Mouse (Mus musculus) neural tube, embryonic 13.5 days (tissue): ENCODE measurements around the gene Plxna2. TPM values are rescaled to one million over a fixed set of nuclear protein-coding genes. Genes with fewer than 3 reads are reported as not detected.

Source experiments
- ATAC-seq: fragments of 200-750 bp; cut with Nextera tagmentation; 2 replicates; pipeline ENCODE4 v1.8.0; 2017; ENCODE audit warnings: low read depth, mild to moderate bottlenecking, moderate TSS enrichment, moderate library complexity
- H3K27ac ChIP-seq: fragments of 300-500 bp; sonication (generic); replicated peaks from 2 replicates; pipeline ENCODE4 v1.5.1; 2015; ENCODE audit warnings: moderate library complexity, mild to moderate bottlenecking, inconsistent platforms
- H3K27me3 ChIP-seq: fragments of 300-500 bp; sonication (generic); 2 replicates; pipeline ENCODE4 v1.6.1; 2015; ENCODE audit warnings: mild to moderate bottlenecking, inconsistent platforms
- H3K36me3 ChIP-seq: fragments of 300-500 bp; sonication (generic); 2 replicates; pipeline ENCODE4 v1.6.1; 2015; ENCODE audit warnings: mild to moderate bottlenecking, inconsistent platforms
- H3K4me1 ChIP-seq: fragments of 300-500 bp; sonication (generic); replicated peaks from 2 replicates; pipeline ENCODE4 v1.6.1; 2015; ENCODE audit warnings: inconsistent platforms
- H3K4me2 ChIP-seq: fragments of 300-500 bp; sonication (generic); 2 replicates; pipeline ENCODE4 v1.6.1; 2015; ENCODE audit warnings: inconsistent platforms, mild to moderate bottlenecking, moderate library complexity
- H3K4me3 ChIP-seq: fragments of 300-500 bp; sonication (generic); 2 replicates; pipeline ENCODE4 v1.5.1; 2015; ENCODE audit warnings: mild to moderate bottlenecking, inconsistent platforms
- H3K9ac ChIP-seq: fragments of 300-500 bp; sonication (generic); 2 replicates; pipeline ENCODE4 v1.6.1; 2015; ENCODE audit warnings: moderate library complexity, mild to moderate bottlenecking, inconsistent platforms
- H3K9me3 ChIP-seq: fragments of 300-500 bp; sonication (generic); 2 replicates; pipeline ENCODE4 v1.6.1; 2016; ENCODE audit warnings: inconsistent platforms
- WGBS: fragments of 180-500 bp; shearing (Covaris S2); methylation state at CpG from one replicate; pipeline ENCODE4 v1.1.7; 2015; 5-methylcytosine and 5-hydroxymethylcytosine counted together
- polyA plus RNA-seq: library from polyadenylated mRNA; unstranded; fragments of >200 nt; fragmentation: Nextera tagmentation; extraction: Ambion mirVana; gene quantifications from 2 replicates; pipeline ENCODE4 v1.2.1, GENCODE M21; 2015

Gene Plxna2
- polyA plus RNA-seq, 1 experiment from 2014 or later, result 42.6 TPM

- Histone ChIP-seq H3K36me3 (peaks cover 12% of the 10 kb centered on the region; the same call in 1 of the 2 replicates), H3K27ac (no peak overlapping the region), H3K9me3 (no peaks in the 10 kb centered on the region), H3K4me2 (no peak overlapping the region), H3K4me1 (peaks cover 49% of the 10 kb centered on the region), H3K4me3 (no peak overlapping the region), H3K27me3 (no peaks in the 10 kb centered on the region), H3K9ac (no peak overlapping the region)
- WGBS, result 82% methylated on average over 3 of the region's 3 CpGs
- no peak for ATAC-seq
These were observed 57.3 kb downstream of the Plxna2 start for GRCm38 (mm10) chr1:194675106-194675890.

GRCm38 (mm10) chr1:194675891-194676200 is 57.8 kb downstream of the Plxna2 start:
- peaks cover 12% of the 10 kb centered on the region; the same call in 1 of the 2 replicates for H3K36me3 ChIP-seq
- ATAC-seq, result no peak
- no peak overlapping the region for H3K27ac ChIP-seq
- 59% methylated on average over 2 of the region's 2 CpGs for WGBS
- no peak overlapping the region for H3K4me2 ChIP-seq
- H3K4me3 ChIP-seq, result no peak overlapping the region
- no peak overlapping the region for H3K9ac ChIP-seq
- no peaks in the 10 kb centered on the region for H3K9me3 ChIP-seq
- peaks cover 55% of the 10 kb centered on the region for H3K4me1 ChIP-seq
- H3K27me3 ChIP-seq, result no peaks in the 10 kb centered on the region

- Histone ChIP-seq H3K27ac (no peak overlapping the region), H3K36me3 (no peaks in the 10 kb centered on the region; the same call in 1 of the 2 replicates), H3K9ac (no peak overlapping the region), H3K27me3 (no peaks in the 10 kb centered on the region), H3K4me3 (no peak overlapping the region), H3K9me3 (no peaks in the 10 kb centered on the region), H3K4me2 (no peak overlapping the region), H3K4me1 (peaks cover 74% of the 10 kb centered on the region)
- WGBS, result 50% methylated on average over 3 of the region's 3 CpGs
- no peak for ATAC-seq
These were observed 59.9 kb downstream of the Plxna2 start for GRCm38 (mm10) chr1:194677878-194678277.

GRCm38 (mm10) chr1:194679147-194679546 is 61.1 kb downstream of the Plxna2 start:
- H3K4me2 ChIP-seq, result no peak overlapping the region
- no peaks in the 10 kb centered on the region for H3K36me3 ChIP-seq
- H3K9ac ChIP-seq, result no peak overlapping the region
- ATAC-seq, result no peak
- H3K4me1 ChIP-seq, result peaks cover 78% of the 10 kb centered on the region
- no peaks in the 10 kb centered on the region for H3K9me3 ChIP-seq
- H3K27ac ChIP-seq, result no peak overlapping the region
- H3K27me3 ChIP-seq, result no peaks in the 10 kb centered on the region
- no peak overlapping the region for H3K4me3 ChIP-seq

- no peak overlapping the region for H3K4me3 ChIP-seq
- H3K4me1 ChIP-seq, result peaks cover 75% of the 10 kb centered on the region
- no peaks in the 10 kb centered on the region for H3K9me3 ChIP-seq
- no peak for ATAC-seq
- H3K9ac ChIP-seq, result no peak overlapping the region
- 16% methylated on average over 2 of the region's 2 CpGs for WGBS
- no peak overlapping the region for H3K4me2 ChIP-seq
- no peaks in the 10 kb centered on the region for H3K27me3 ChIP-seq
- H3K36me3 ChIP-seq, result no peaks in the 10 kb centered on the region
- H3K27ac ChIP-seq, result no peak overlapping the region
These were observed 62.1 kb downstream of the Plxna2 start for GRCm38 (mm10) chr1:194680136-194680535.

GRCm38 (mm10) chr1:194682021-194682420 is 64.0 kb downstream of the Plxna2 start:
- no peaks in the 10 kb centered on the region for H3K9me3 ChIP-seq
- 0 out of 2 replicates have a peak, but pooled peaks cover 2% of the 10 kb centered on the region for H3K36me3 ChIP-seq
- H3K27ac ChIP-seq, result no peak overlapping the region
- peaks cover 66% of the 10 kb centered on the region for H3K4me1 ChIP-seq
- no peak overlapping the region for H3K4me2 ChIP-seq
- H3K27me3 ChIP-seq, result no peaks in the 10 kb centered on the region
- H3K4me3 ChIP-seq, result no peak overlapping the region
- H3K9ac ChIP-seq, result no peak overlapping the region
- ATAC-seq, result no peak

- H3K4me1 ChIP-seq, result peaks cover 59% of the 10 kb centered on the region
- H3K4me3 ChIP-seq, result no peak overlapping the region
- H3K9me3 ChIP-seq, result no peaks in the 10 kb centered on the region
- no peak for ATAC-seq
- no peak overlapping the region for H3K27ac ChIP-seq
- no peaks in the 10 kb centered on the region for H3K27me3 ChIP-seq
- 70% methylated on average over 3 of the region's 3 CpGs for WGBS
- no peak overlapping the region for H3K9ac ChIP-seq
- H3K36me3 ChIP-seq, result 0 out of 2 replicates have a peak, but pooled peaks cover 2% of the 10 kb centered on the region
- no peak overlapping the region for H3K4me2 ChIP-seq
These were observed 65.1 kb downstream of the Plxna2 start for GRCm38 (mm10) chr1:194683132-194683531.

- Histone ChIP-seq H3K9me3 (no peaks in the 10 kb centered on the region), H3K27me3 (no peaks in the 10 kb centered on the region), H3K36me3 (0 out of 2 replicates have a peak, but pooled peaks cover 2% of the 10 kb centered on the region), H3K4me2 (no peak overlapping the region), H3K27ac (no peak overlapping the region), H3K9ac (no peak overlapping the region), H3K4me3 (no peak overlapping the region), H3K4me1 (peaks cover 45% of the 10 kb centered on the region)
- WGBS, result 88% methylated on average over 2 of the region's 2 CpGs
- ATAC-seq, result no peak
These were observed 67.9 kb downstream of the Plxna2 start for GRCm38 (mm10) chr1:194685896-194686295.

GRCm38 (mm10) chr1:194687746-194688145 is 69.7 kb downstream of the Plxna2 start:
- Histone ChIP-seq H3K9ac (no peak overlapping the region), H3K4me2 (no peak overlapping the region), H3K36me3 (0 out of 2 replicates have a peak, but pooled peaks cover 2% of the 10 kb centered on the region), H3K4me3 (no peak overlapping the region), H3K4me1 (peaks cover 30% of the 10 kb centered on the region), H3K27ac (no peak overlapping the region), H3K9me3 (no peaks in the 10 kb centered on the region), H3K27me3 (no peaks in the 10 kb centered on the region)
- WGBS, result 73% methylated on average over 1 of the region's 1 CpGs
- no peak for ATAC-seq

GRCm38 (mm10) chr1:194688161-194688560 is 70.1 kb downstream of the Plxna2 start:
- no peak overlapping the region for H3K4me2 ChIP-seq
- H3K9ac ChIP-seq, result no peak overlapping the region
- H3K9me3 ChIP-seq, result no peaks in the 10 kb centered on the region
- ATAC-seq, result no peak
- 81% methylated on average over 2 of the region's 2 CpGs for WGBS
- H3K27me3 ChIP-seq, result no peaks in the 10 kb centered on the region
- peaks cover 30% of the 10 kb centered on the region for H3K4me1 ChIP-seq
- H3K4me3 ChIP-seq, result no peak overlapping the region
- 0 out of 2 replicates have a peak, but pooled peaks cover 2% of the 10 kb centered on the region for H3K36me3 ChIP-seq
- no peak overlapping the region for H3K27ac ChIP-seq

GRCm38 (mm10) chr1:194693063-194693462 is 75.0 kb downstream of the Plxna2 start:
- Histone ChIP-seq H3K9ac (no peak overlapping the region), H3K4me1 (peaks cover 54% of the 10 kb centered on the region), H3K4me3 (no peak overlapping the region), H3K27ac (no peak overlapping the region), H3K27me3 (no peaks in the 10 kb centered on the region), H3K9me3 (no peaks in the 10 kb centered on the region), H3K4me2 (no peak overlapping the region), H3K36me3 (0 out of 2 replicates have a peak, but pooled peaks cover 6% of the 10 kb centered on the region)
- no peak for ATAC-seq

- no peak for ATAC-seq
- no peak overlapping the region for H3K4me2 ChIP-seq
These were observed 75.5 kb downstream of the Plxna2 start for GRCm38 (mm10) chr1:194693488-194693887.

GRCm38 (mm10) chr1:194694805-194695204 is 76.8 kb downstream of the Plxna2 start:
- H3K36me3 ChIP-seq, result 0 out of 2 replicates have a peak, but pooled peaks cover 6% of the 10 kb centered on the region
- no peaks in the 10 kb centered on the region for H3K27me3 ChIP-seq
- no peak for ATAC-seq
- H3K9me3 ChIP-seq, result no peaks in the 10 kb centered on the region
- H3K4me1 ChIP-seq, result peaks cover 53% of the 10 kb centered on the region
- no peak overlapping the region for H3K4me2 ChIP-seq
- H3K9ac ChIP-seq, result no peak overlapping the region
- no peak overlapping the region for H3K4me3 ChIP-seq
- H3K27ac ChIP-seq, result no peak overlapping the region
- 93% methylated on average over 2 of the region's 2 CpGs for WGBS

More at GRCm38 (mm10) chr1:194693488-194693887, 75.5 kb downstream of the Plxna2 start:
- Histone ChIP-seq H3K4me1 (peaks cover 55% of the 10 kb centered on the region), H3K4me3 (no peak overlapping the region), H3K9me3 (no peaks in the 10 kb centered on the region), H3K27me3 (no peaks in the 10 kb centered on the region), H3K9ac (no peak overlapping the region), H3K27ac (no peak overlapping the region), H3K36me3 (0 out of 2 replicates have a peak, but pooled peaks cover 6% of the 10 kb centered on the region)
- WGBS, result 76% methylated on average over 2 of the region's 2 CpGs
